Mouse (Mus musculus) left cerebral cortex, adult 2 months (tissue): ENCODE data around the gene Snx14. TPM values are rescaled to one million over a fixed set of nuclear protein-coding genes. Genes with fewer than 3 reads are reported as not detected.
"Not testable (repeated sequence)": the region's sequence is repeated elsewhere in the genome, so short reads cannot be mapped to it uniquely, and the experiment has no call there.

Experiments used
- DNase-seq, 2 experiments: peaks; one replicate each; pipeline ENCODE4 v3.0.0; 2021 to 2022; ENCODE audit warnings: low spot score in 2 of 2, mixed read lengths in 1 of 2; ENCODE audit errors: extremely low spot score in 1 of 2
- H3K27ac ChIP-seq: fragments of 200-600 bp; 2 replicates; pipeline ENCODE4 v1.8.1; 2022
- H3K4me3 ChIP-seq: fragments of 200-600 bp; 2 replicates; pipeline ENCODE4 v1.8.1; 2022
- CTCF ChIP-seq: fragments of 200-600 bp; IDR thresholded peaks from 2 replicates; pipeline ENCODE4 v1.8.1; 2022; ENCODE audit warnings: antibody characterized with exemption, mild to moderate bottlenecking, moderate library complexity
- intact Hi-C: fragments of 180-260 bp; cut with DNase I; formaldehyde crosslinking; loops from one replicate; pipeline ENCODE4 v1.15.1; 2025
- long read RNA-seq, 2 experiments: library from polyadenylated mRNA; stranded (forward); transcript quantifications; one replicate each; pipeline ENCODE4 v2.0.0; 2021; ENCODE audit warnings: borderline mapping rate in 2 of 2
- total RNA-seq, 2 experiments: library from RNA; stranded (reverse); gene quantifications; 2 replicates each; pipeline ENCODE4 v1.2.3; 2021

Snx14 gene
- total RNA-seq = 10 to 100 TPM; 51.7 to 59.9 TPM
- long read RNA-seq, experiment 1, transcript Snx14-204 (28 exons, 3,109 nt) = minor isoform, 7 of 60 reads
- long read RNA-seq, experiment 1, transcript Snx14-207 (29 exons, 3,082 nt) = major isoform, 45 of 60 reads
- long read RNA-seq, experiment 1, partial matches to known transcripts = 2 of 60 reads
- long read RNA-seq, experiment 1, other reads (novel, unspliced or antisense) = 6 of 60 reads
- long read RNA-seq, experiment 2, transcript Snx14-204 (28 exons, 3,109 nt) = minor isoform, 6 of 33 reads
- long read RNA-seq, experiment 2, transcript Snx14-207 (29 exons, 3,082 nt) = major isoform, 17 of 33 reads
- long read RNA-seq, experiment 2, partial matches to known transcripts = 3 of 33 reads
- long read RNA-seq, experiment 2, other reads (novel, unspliced or antisense) = 7 of 33 reads

- DNase-seq = peak; percentile 98
- Histone ChIP-seq H3K4me3 (peak within 1 kb of the TSS; percentile 84), H3K27ac (peak within 1 kb of the TSS; percentile 94)
- intact Hi-C loops = loop anchor here (2.0 kb wide), 2 partner anchors 44 to 84 kb away; partner anchors contain the start of gene Syncrip
- TF ChIP-seq CTCF = no peak
These were observed at the start of gene Snx14 for GRCm38 (mm10) chr9:88438555-88439237. Snx14 (minus strand) TSS chr9:88438958.

GRCm38 (mm10) chr9:88484531-88484930, 45.8 kb upstream of the Snx14 start:
- DNase-seq = no peak
- Histone ChIP-seq H3K27ac (no peak overlapping the region), H3K4me3 (no peak overlapping the region)
- intact Hi-C loops = no loop called here
- TF ChIP-seq CTCF = no peak

DNA sequence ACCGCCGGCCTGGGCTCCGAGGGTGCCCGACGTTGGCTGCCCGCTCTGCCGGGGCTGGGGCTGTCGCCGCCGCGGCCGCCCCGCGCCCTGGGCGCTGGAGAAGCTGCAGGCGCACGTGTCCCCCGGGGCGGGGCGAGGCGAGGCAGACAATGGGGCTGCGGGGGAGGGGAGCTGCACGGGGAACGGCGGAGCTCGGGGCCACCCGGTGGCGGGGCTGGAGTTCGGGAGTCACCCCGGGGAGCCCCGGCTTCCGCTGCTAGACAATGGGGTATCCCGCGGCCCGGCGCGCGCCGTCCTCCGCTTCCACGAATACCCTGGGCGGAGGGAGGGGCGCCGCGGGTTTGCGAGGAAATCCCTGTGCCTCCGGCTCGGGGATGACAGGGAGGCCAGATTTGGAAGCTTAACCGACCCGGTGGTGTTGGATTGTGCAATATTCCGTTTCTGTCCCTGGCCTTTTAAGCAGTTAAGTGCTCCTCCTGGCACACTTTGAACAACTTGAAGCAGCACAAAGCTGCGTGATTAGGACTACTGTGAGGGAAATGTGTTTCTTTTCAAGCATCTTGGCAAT, 44.2 kb upstream of the Snx14 start:
- DNase-seq = peak; percentile 85
- intact Hi-C loops = loop anchor here (1.0 to 2.0 kb wide), 3 partner anchors 40 to 65 kb away; partner anchors contain the start of genes Snx14 and Zfp949
- Histone ChIP-seq H3K27ac (peak overlapping the region; percentile 96), H3K4me3 (peak overlapping the region; percentile 88)
- no peak for TF ChIP-seq CTCF

DNA sequence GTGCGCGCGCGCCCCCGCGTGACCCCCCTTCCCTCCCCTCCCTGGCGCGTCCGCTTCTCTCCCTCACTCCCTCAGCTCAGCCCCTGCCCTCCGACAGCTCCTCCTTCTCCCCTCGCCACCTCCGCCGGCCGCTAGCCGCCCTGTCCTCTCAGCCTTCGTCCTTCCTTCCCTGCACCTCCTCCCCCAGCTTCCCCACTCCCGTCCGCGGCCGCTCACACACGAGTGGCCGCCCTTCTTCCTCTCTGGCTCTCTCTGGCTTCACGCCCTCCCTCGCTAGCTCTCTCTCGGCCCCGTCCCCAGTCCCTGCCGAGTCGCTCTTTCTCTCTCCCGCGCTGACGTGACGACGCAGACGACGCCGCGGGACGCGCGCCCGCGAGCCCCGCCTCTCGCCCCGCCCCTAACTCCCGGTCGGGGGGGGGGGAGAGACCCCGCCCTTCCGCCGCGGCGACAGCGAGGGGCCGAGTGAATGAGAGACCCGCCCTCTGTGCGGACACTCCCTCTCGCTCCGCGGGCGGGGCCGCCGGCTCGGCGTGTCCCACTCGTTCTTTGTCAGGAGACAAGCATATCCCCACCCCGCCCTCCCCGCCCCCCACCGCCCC, 43.6 kb upstream of the Snx14 start, which contains the start of gene Syncrip:
Gene Syncrip (minus strand): TSS at position 345 of the 599 bp plus-strand sequence.
- intact Hi-C loops = loop anchor here (1.0 to 2.0 kb wide), 3 partner anchors 41 to 66 kb away; partner anchors contain the start of genes Snx14 and Zfp949
- peak; percentile 89 to 92 for DNase-seq
- Histone ChIP-seq H3K4me3 (peak within 1 kb of the TSS; percentile 88), H3K27ac (peak within 1 kb of the TSS; percentile 96)

DNA sequence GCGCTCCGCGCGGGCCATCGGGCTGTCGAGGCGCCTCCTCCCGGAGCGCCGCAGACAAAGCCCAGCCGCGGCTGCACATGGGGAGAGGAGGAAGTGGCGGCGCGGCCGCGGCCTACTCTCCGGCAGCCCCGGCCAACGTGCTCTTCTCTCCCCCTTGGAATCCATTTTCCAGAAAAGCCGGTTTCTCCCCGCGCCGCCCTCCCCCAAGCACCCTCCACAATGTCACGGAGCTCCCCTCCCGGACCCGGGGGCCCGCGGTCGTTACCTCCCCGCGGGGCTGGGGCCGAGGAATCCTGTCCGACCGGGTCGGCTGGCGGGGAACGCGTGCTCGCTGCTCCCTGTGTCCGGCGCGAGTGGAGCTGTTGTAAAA, 43.0 kb upstream of the Snx14 start:
- Histone ChIP-seq H3K4me3 (peak overlapping the region; percentile 88), H3K27ac (peak overlapping the region; percentile 89)
- intact Hi-C loops = loop anchor here (1.0 to 2.0 kb wide), 3 partner anchors 42 to 67 kb away; partner anchors contain the start of genes Snx14 and Zfp949
- no peak for DNase-seq
- TF ChIP-seq CTCF = no peak

- H3K27ac ChIP-seq = peak overlapping the region; percentile 89
- no peak for TF ChIP-seq CTCF
- intact Hi-C loops = no loop called here
These were observed 42.5 kb upstream of the Snx14 start for GRCm38 (mm10) chr9:88481061-88481790.

GRCm38 (mm10) chr9:88480120-88480519, 41.4 kb upstream of the Snx14 start:
- H3K27ac ChIP-seq = no peak overlapping the region
- no peak for DNase-seq
- TF ChIP-seq CTCF = no peak
- peak overlapping the region; percentile 88; the same call in 1 of the 2 replicates for H3K4me3 ChIP-seq
- intact Hi-C loops = no loop called here

More at GRCm38 (mm10) chr9:88481061-88481790, 42.5 kb upstream of the Snx14 start:
- peak; percentile 49 to 59 for DNase-seq
- peak overlapping the region; percentile 88 for H3K4me3 ChIP-seq

- no peak for DNase-seq
- Histone ChIP-seq H3K27ac (no peak overlapping the region), H3K4me3 (no peak overlapping the region)
- intact Hi-C loops = no loop called here
- peak; percentile 39 for TF ChIP-seq CTCF
These were observed 37.4 kb upstream of the Snx14 start for GRCm38 (mm10) chr9:88476138-88476537.

DNA sequence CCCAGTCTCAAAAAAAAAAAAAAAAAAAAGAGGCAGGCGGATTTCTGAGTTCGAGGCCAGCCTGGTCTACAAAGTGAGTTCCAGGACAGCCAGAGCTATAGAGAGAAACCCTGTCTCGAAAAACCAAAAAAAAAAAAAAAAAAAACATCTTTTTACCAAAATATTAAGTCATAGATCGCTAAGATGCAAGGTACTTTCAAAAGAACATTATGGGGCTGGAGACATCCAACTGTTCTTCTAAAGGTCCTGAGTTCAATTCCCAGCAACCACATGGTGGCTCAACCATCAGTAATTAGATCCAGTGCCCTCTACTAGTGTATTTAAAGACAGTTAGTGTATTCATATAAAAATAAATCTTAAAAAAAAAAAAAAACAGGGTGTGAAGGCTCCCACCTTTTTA, 22.3 kb upstream of the Snx14 start:
- H3K4me3 ChIP-seq, DNase-seq, intact Hi-C loops, H3K27ac ChIP-seq: not testable (repeated sequence)

DNA sequence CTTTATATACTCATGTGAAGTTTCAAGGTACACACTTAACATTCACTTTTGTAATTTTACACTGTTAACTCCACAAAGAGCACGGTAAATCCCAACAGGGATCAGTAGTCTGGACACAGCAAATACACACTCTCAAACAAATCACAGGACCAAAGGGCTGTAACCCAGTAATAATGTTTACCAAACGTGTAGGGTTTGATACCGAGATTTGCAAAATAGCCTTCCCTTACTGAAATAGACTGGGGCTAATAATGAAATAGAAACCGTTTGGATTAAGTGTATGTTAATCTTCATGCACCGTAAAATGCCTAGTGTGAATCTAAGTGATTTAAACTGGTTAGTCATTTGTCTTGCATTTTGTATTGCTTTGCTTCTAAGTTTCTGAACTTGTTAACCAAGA, 1.2 kb upstream of the Snx14 start:
- Histone ChIP-seq H3K27ac (no peak overlapping the region), H3K4me3 (no peak overlapping the region; the same call in 1 of the 2 replicates)
- TF ChIP-seq CTCF = no peak
- DNase-seq = no peak
- intact Hi-C loops = loop anchor here (2.0 kb wide), 2 partner anchors 43 to 83 kb away; partner anchors contain the start of gene Syncrip

DNA sequence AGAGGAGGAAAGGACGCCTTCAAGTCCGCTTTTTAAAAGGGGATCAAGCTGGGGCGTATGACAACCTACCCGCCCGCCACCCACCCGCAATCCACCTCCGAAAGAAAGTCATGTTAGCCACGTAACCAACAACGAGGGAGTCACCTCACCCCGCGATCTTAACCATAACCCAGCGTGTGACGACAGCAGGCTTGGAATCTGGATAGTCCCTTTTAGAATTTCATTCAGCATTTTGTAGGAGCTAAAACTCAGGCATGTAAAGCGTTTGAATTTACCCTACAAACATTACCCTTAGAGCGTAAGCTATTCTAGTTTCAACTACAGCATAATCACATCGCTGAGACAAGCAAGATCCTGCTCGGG, 461 bp upstream of the Snx14 start:
- DNase-seq = no peak
- Histone ChIP-seq H3K4me3 (peak overlapping the region; percentile 84), H3K27ac (peak overlapping the region; percentile 94)
- intact Hi-C loops = loop anchor here (2.0 kb wide), 2 partner anchors 44 to 84 kb away; partner anchors contain the start of gene Syncrip
- no peak for TF ChIP-seq CTCF
